Mouse (Mus musculus) thymus, adult 2 months (tissue): ENCODE measurements around the gene Tmod3. TPM values are rescaled to one million over a fixed set of nuclear protein-coding genes. Genes with fewer than 3 reads are reported as not detected.

Source experiments
- DNase-seq: peaks from one replicate; pipeline ENCODE4 v3.0.0; 2021
- H3K27ac ChIP-seq: fragments of 200-500 bp; 2 replicates; pipeline ENCODE4 v1.5.1; 2012; ENCODE audit warnings: low read length, control low read depth; ENCODE audit not compliant: control insufficient read depth, insufficient read depth
- H3K27me3 ChIP-seq: fragments of 200-500 bp; 2 replicates; pipeline ENCODE4 v1.6.1; 2012; ENCODE audit warnings: mild to moderate bottlenecking, low read length, moderate library complexity, mixed read lengths; ENCODE audit not compliant: control insufficient read depth, insufficient read depth
- H3K36me3 ChIP-seq: fragments of 200-500 bp; 2 replicates; pipeline ENCODE4 v1.6.1; 2012; ENCODE audit warnings: mild to moderate bottlenecking, low read length, moderate library complexity; ENCODE audit not compliant: control insufficient read depth, insufficient read depth
- H3K4me1 ChIP-seq: fragments of 200-500 bp; replicated peaks from 2 replicates; pipeline ENCODE4 v1.6.1; 2012; ENCODE audit warnings: low read length; ENCODE audit not compliant: control insufficient read depth, insufficient read depth
- H3K4me3 ChIP-seq: fragments of 200-500 bp; 2 replicates; pipeline ENCODE4 v1.5.1; 2012; ENCODE audit warnings: mild to moderate bottlenecking, low read length, control low read depth, moderate library complexity; ENCODE audit not compliant: control insufficient read depth, insufficient read depth
- CTCF ChIP-seq: fragments of 200-500 bp; IDR thresholded peaks from 2 replicates; pipeline ENCODE4 v1.5.1; 2012; ENCODE audit warnings: mild to moderate bottlenecking, control low read depth, low read length, moderate library complexity, borderline replicate concordance; ENCODE audit not compliant: control insufficient read depth, poor library complexity, insufficient read depth; ENCODE audit errors: extremely low read depth
- POLR2A ChIP-seq: fragments of 200-500 bp; IDR thresholded peaks from 2 replicates; pipeline ENCODE4 v1.6.1; 2012; ENCODE audit warnings: mild to moderate bottlenecking, low read length, control low read depth, moderate library complexity; ENCODE audit not compliant: control insufficient read depth, poor library complexity, insufficient read depth; ENCODE audit errors: extremely low read depth
- WGBS: fragments of 180-500 bp; shearing (Covaris S2); methylation state at CpG from one replicate; pipeline ENCODE4 v1.1.7; 2018; 5-methylcytosine and 5-hydroxymethylcytosine counted together
- polyA plus RNA-seq: library from polyadenylated mRNA; depleted of rRNA; stranded (reverse); fragments of >200 nt; gene quantifications from 2 replicates; pipeline ENCODE4 v1.2.3, GENCODE M21; 2012

Tmod3 gene
- polyA plus RNA-seq, 1 experiment: 32.0 TPM

DNA sequence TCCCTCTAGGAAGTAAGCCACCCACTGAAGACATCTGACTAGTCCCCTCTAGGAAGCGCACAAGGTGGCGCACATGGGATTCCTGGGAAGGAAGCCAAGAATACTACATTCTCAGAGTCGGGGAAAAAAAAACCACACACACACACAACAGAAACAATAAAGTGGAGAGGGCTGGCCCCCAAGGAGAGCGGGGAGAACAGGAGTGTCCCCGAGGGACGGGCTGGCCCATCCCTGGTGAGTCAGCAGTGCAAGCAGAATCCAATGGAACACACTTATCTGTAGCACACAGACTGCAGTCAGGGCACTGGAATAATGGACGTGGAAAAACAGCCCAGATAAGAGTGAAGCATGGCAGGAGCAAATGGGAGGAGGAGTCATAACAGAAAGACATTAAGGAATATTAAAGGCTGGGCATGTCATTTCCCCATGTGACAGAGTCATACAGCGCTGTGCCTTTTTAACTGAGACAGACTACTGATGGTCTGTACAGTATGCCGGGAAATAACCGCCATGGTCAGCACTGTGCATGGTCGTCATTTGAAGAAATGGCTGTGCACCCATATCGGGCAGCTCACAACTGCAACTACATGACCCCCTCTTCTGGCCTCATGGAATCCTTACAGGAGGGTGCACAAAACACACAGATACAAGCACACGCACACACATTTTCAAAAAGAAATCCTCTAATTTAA is 31.9 kb downstream of the Tmod3 start:
- H3K4me3 ChIP-seq: no peak overlapping the region
- H3K36me3 ChIP-seq: peaks cover 19% of the 10 kb centered on the region
- H3K27me3 ChIP-seq: no peaks in the 10 kb centered on the region
- no peak for TF ChIP-seq POLR2A
- TF ChIP-seq CTCF: no peak
- WGBS: 90% methylated on average over 13 of the region's 13 CpGs
- no peak for DNase-seq
- H3K4me1 ChIP-seq: no peaks in the 10 kb centered on the region
- H3K27ac ChIP-seq: no peak overlapping the region

DNA sequence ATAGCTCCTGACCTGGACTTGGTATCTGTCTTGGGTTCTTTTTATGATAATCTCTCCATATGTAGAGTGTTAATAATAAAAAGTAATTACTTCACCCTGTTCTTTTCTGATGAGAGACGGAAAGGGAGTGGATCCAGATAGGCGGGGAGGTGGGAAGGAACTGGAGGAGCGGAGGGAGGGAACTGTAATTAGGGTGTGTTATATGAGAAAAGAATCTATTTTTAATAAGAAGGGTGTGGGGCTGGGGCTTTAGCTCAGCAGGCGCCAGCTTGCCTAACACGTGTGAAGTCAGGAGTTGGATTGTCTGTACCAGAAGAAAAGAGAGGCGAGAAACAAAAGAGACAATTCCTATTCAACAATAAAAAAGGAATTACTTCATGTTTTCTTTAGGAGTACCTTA is 35.8 kb downstream of the Tmod3 start:
- WGBS: 93% methylated on average over 6 of the region's 6 CpGs
- H3K27ac ChIP-seq: no peak overlapping the region
- TF ChIP-seq POLR2A (no peak), CTCF (no peak)
- DNase-seq: no peak
- no peak overlapping the region for H3K4me3 ChIP-seq
- peaks cover 16% of the 10 kb centered on the region for H3K36me3 ChIP-seq
- no peaks in the 10 kb centered on the region for H3K4me1 ChIP-seq
- H3K27me3 ChIP-seq: no peaks in the 10 kb centered on the region

DNA sequence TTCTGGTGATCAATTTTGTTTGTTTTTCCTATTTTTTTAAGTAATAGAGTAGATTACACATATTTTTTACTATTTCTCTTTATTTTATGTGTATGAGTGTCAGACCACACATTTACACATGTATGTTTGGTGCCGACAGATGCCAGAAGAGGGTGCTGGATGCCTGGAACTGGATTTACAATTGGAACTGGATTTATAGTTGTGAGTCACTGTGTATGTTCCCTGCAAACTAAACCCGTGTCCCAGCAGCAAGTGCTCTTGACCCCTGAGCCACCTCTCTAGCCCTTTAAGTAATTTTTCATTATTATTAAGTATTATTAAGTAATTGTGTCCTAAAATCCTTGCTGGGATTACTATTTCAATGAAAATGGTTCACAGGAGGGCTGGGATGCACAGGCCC is 37.2 kb downstream of the Tmod3 start:
- no peak overlapping the region for H3K4me3 ChIP-seq
- TF ChIP-seq POLR2A: no peak
- TF ChIP-seq CTCF: no peak
- no peaks in the 10 kb centered on the region for H3K27me3 ChIP-seq
- H3K4me1 ChIP-seq: no peaks in the 10 kb centered on the region
- H3K36me3 ChIP-seq: 0 out of 2 replicates have a peak, but pooled peaks cover 6% of the 10 kb centered on the region
- no peak overlapping the region for H3K27ac ChIP-seq
- DNase-seq: no peak
- 93% methylated on average over 2 of the region's 2 CpGs for whole genome bisulfite sequencing

DNA sequence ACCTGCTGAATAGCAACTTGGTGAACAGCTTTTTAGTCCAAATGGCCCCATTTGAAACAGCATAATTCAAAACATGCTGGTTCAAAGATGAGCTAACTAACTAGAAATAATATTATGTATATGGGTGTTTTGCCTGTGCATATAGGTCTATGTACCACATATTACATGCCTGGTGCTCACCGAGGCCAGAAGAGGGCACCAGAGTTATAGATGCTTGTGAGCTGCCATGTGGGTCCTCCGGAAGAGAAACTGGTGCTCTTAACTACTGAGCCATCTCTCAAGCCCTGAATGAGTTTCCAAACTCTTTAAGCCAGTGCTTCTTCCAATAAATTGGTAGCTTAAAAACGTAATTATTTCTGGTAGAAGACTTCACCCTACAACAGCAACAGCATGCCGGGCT is 37.7 kb downstream of the Tmod3 start:
- no peak for TF ChIP-seq POLR2A
- no peak for TF ChIP-seq CTCF
- H3K27ac ChIP-seq: no peak overlapping the region
- 0 out of 2 replicates have a peak, but pooled peaks cover 6% of the 10 kb centered on the region for H3K36me3 ChIP-seq
- H3K4me1 ChIP-seq: no peaks in the 10 kb centered on the region
- no peaks in the 10 kb centered on the region for H3K27me3 ChIP-seq
- H3K4me3 ChIP-seq: no peak overlapping the region
- peak; percentile 72 for DNase-seq
- WGBS: 69% methylated on average over 4 of the region's 4 CpGs

DNA sequence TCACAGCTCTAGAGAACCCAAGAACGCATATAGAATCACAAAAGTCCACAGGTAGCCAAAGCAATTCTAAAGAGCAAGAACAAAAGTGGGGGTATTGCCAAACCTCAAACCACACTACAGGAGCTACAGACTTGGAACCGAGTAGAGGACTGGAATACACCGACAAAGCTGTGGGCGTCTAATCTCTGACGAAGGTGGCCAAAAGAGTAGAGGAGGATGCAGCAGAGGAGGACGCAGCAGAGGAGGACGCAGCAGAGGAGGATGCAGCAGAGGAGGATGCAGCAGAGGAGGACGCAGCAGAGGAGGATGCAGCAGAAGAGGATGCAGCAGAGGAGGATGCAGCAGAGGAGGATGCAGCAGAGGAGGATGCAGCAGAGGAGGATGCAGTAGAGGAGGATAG is 38.5 kb downstream of the Tmod3 start:
- 0 out of 2 replicates have a peak, but pooled peaks cover 6% of the 10 kb centered on the region for H3K36me3 ChIP-seq
- TF ChIP-seq POLR2A (no peak), CTCF (no peak)
- no peaks in the 10 kb centered on the region for H3K4me1 ChIP-seq
- no peaks in the 10 kb centered on the region for H3K27me3 ChIP-seq
- DNase-seq: no peak
- H3K4me3 ChIP-seq: no peak overlapping the region
- H3K27ac ChIP-seq: no peak overlapping the region
- WGBS: 88% methylated on average over 8 of the region's 8 CpGs

DNA sequence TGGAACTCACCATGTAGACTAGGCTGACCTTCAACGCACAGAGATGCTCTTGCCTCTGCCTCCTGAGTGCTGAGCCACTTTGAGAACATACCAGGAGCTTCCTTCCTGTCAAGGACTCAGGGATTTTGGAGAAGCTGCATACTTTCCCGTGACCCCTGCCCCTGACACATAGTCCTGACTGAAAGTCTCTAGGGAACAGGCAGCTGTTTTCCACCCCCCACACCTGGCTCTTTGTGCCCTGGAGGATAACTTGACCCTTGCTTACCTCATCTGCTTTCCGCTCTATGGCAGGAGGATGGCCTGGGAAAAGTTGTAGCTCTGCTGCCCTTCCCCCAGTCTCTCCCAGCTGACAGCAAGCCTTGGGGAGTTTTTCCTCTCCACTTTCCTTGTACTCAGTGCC is 41.7 kb downstream of the Tmod3 start:
- DNase-seq: no peak
- Histone ChIP-seq H3K4me1 (no peaks in the 10 kb centered on the region), H3K36me3 (peaks cover 19% of the 10 kb centered on the region), H3K27me3 (no peaks in the 10 kb centered on the region), H3K4me3 (no peak overlapping the region), H3K27ac (no peak overlapping the region)
- TF ChIP-seq CTCF: no peak
- no peak for TF ChIP-seq POLR2A
- 93% methylated on average over 3 of the region's 3 CpGs for WGBS
